8 mouse cellular contexts compared by ENCODE assay signal in genomic region chr4:151861471-151861805, GRCm38 (mm10). TPM values are rescaled to one million over a fixed set of nuclear protein-coding genes. Genes with fewer than 3 reads are reported as not detected.
DNase-seq lines count a peak whose midpoint lies in the region; ATAC-seq lines count a peak whose summit lies in the region.

No protein-coding gene starts in this region.

- peak; percentile 2; the same call in 1 of the 2 replicates for ATAC-seq in heart, embryonic 11.5 days (replicated peaks; ENCODE audit: insufficient number of reproducible peaks, low FRiP score, low TSS enrichment)
- no peak for ATAC-seq in limb, embryonic 12.5 days (ENCODE audit: insufficient number of reproducible peaks, insufficient read depth, low FRiP score, low TSS enrichment, low read depth)
- ATAC-seq in stomach, embryonic 16.5 days (ENCODE audit: insufficient read depth, low FRiP score), result no peak

- no peaks in the 10 kb centered on the region for H3K9me3 ChIP-seq in heart, embryonic 11.5 days (replicated peaks; ENCODE audit: control insufficient read depth, low read length)
- H3K9me3 ChIP-seq in limb, embryonic 12.5 days, result no peaks in the 10 kb centered on the region
- no peaks in the 10 kb centered on the region for H3K9me3 ChIP-seq in stomach, embryonic 16.5 days (replicated peaks; ENCODE audit: control insufficient read depth, low read length)

- H3K27ac ChIP-seq in heart, embryonic 11.5 days (ENCODE audit: low read depth, low read length), result peak overlapping the region; percentile 84; the same call in 1 of the 2 replicates
- H3K27ac ChIP-seq in limb, embryonic 12.5 days, result 0 out of 2 replicates have a peak overlapping the region, but pooled peaks have one; percentile 70
- peak overlapping the region; percentile 59 for H3K27ac ChIP-seq in stomach, embryonic 16.5 days (ENCODE audit: low read length)

- peak overlapping the region; percentile 85 for H3K4me3 ChIP-seq in heart, embryonic 11.5 days (ENCODE audit: low read depth, low read length)
- H3K4me3 ChIP-seq in limb, embryonic 12.5 days (replicated peaks), result peak overlapping the region; percentile 83
- H3K4me3 ChIP-seq in stomach, embryonic 16.5 days (replicated peaks; ENCODE audit: low read length), result peak overlapping the region; percentile 77

- no peaks in the 10 kb centered on the region for H3K36me3 ChIP-seq in heart, embryonic 11.5 days (ENCODE audit: control insufficient read depth, insufficient read depth, low read length)
- peaks cover 4% of the 10 kb centered on the region; the same call in 1 of the 2 replicates for H3K36me3 ChIP-seq in limb, embryonic 12.5 days
- H3K36me3 ChIP-seq in stomach, embryonic 16.5 days (ENCODE audit: control insufficient read depth, insufficient read depth, low read length), result no peaks in the 10 kb centered on the region

- peaks cover 22% of the 10 kb centered on the region for H3K4me1 ChIP-seq in heart, embryonic 11.5 days (ENCODE audit: control insufficient read depth, insufficient read depth, low read length)
- peaks cover 21% of the 10 kb centered on the region for H3K4me1 ChIP-seq in limb, embryonic 12.5 days (replicated peaks)
- H3K4me1 ChIP-seq in stomach, embryonic 16.5 days (ENCODE audit: control insufficient read depth, insufficient read depth, low read length), result peaks cover 11% of the 10 kb centered on the region; the same call in 1 of the 2 replicates

- peak overlapping the region; percentile 84; the same call in 1 of the 2 replicates for H3K9ac ChIP-seq in heart, embryonic 11.5 days (ENCODE audit: low read depth, low read length)
- H3K9ac ChIP-seq in limb, embryonic 12.5 days (replicated peaks), result peak overlapping the region; percentile 82
- peak overlapping the region; percentile 87 for H3K9ac ChIP-seq in stomach, embryonic 16.5 days (ENCODE audit: low read length)

- no peak for DNase-seq in heart, adult 18-20 months
- DNase-seq in urinary bladder, adult 2 months (ENCODE audit: low spot score), result peak; percentile 100
- no peak for DNase-seq in urinary bladder, postnatal 4 days (ENCODE audit: low spot score in 2 of 2)
- DNase-seq in right cerebral cortex, postnatal 4 days, result no peak
- DNase-seq in right cerebral cortex, postnatal 25 days, result no peak

- WGBS in heart, embryonic 11.5 days (ENCODE audit: insufficient replicate concordance), result under 1% methylated on average over 31 of the region's 58 CpGs
- WGBS in limb, embryonic 12.5 days, result 1% methylated on average over 43 of the region's 58 CpGs
- 1% methylated on average over 23 of the region's 58 CpGs for WGBS in stomach, embryonic 16.5 days

- peak overlapping the region; percentile 96 for H3K4me2 ChIP-seq in heart, embryonic 11.5 days
- peak overlapping the region; percentile 91 for H3K4me2 ChIP-seq in limb, embryonic 12.5 days
- H3K4me2 ChIP-seq in stomach, embryonic 16.5 days (ENCODE audit: low read depth, low read length), result peak overlapping the region; percentile 96

- no peaks in the 10 kb centered on the region for H3K27me3 ChIP-seq in heart, embryonic 11.5 days (ENCODE audit: control insufficient read depth, insufficient read depth, low read length)
- H3K27me3 ChIP-seq in limb, embryonic 12.5 days, result no peaks in the 10 kb centered on the region; the same call in 1 of the 2 replicates
- no peaks in the 10 kb centered on the region for H3K27me3 ChIP-seq in stomach, embryonic 16.5 days (ENCODE audit: control insufficient read depth, insufficient read depth, low read length)

RNA-seq across cellular contexts. Expression of gene Camta1, which starts 0.2 kb away (rescaled TPM):
- 137 and 138 TPM in 2 replicates for polyA plus RNA-seq in heart, embryonic 11.5 days (2014; fragmentation: Nextera tagmentation; extraction: Ambion mirVana)
- total RNA-seq in heart, adult 18-20 months (2021), result 100 to 1,000 TPM; 207 to 208 TPM
- polyA plus RNA-seq in urinary bladder, adult 2 months (2012; rRNA removed), result 24.2 and 29.8 TPM in 2 replicates
- polyA plus RNA-seq in limb, embryonic 12.5 days (2016; fragmentation: Nextera tagmentation; extraction: Ambion mirVana), result 106 and 122 TPM in 2 replicates
- 63.6 and 81.8 TPM in 2 replicates for polyA plus RNA-seq in stomach, embryonic 16.5 days (2015; fragmentation: Nextera tagmentation; extraction: Ambion mirVana)
